Mouse (Mus musculus): ENCODE data around the gene Actr6. TPM values are rescaled to one million over a fixed set of nuclear protein-coding genes. Genes with fewer than 3 reads are reported as not detected.

Gene Actr6
- 31.4 and 34.3 TPM in 2 replicates for polyA plus RNA-seq (2015; fragmentation: Nextera tagmentation; extraction: Ambion mirVana)

GRCm38 (mm10) chr10:89732001-89732794, at the start of gene Actr6:
Gene Actr6 (minus strand): TSS chr10:89732295.
- Histone ChIP-seq H3K27me3 (ENCODE audit: control insufficient read depth, insufficient read depth, low read depth, low read length) (no peaks in the 10 kb centered on the region), H3K36me3 (ENCODE audit: control insufficient read depth, insufficient read depth, low read length) (peaks cover 2% of the 10 kb centered on the region; the same call in 1 of the 2 replicates), H3K9me3 (ENCODE audit: control insufficient read depth, low read length) (no peaks in the 10 kb centered on the region), H3K4me2 (ENCODE audit: low read depth, low read length) (peak within 1 kb of the TSS; percentile 81), H3K9ac (ENCODE audit: low read length) (peak within 1 kb of the TSS; percentile 77), H3K27ac (ENCODE audit: low read length) (no peak within 1 kb of the TSS), H3K4me1 (replicated peaks; ENCODE audit: control insufficient read depth, insufficient read depth, low read length) (peaks cover 8% of the 10 kb centered on the region), H3K4me3 (ENCODE audit: low read length) (peak within 1 kb of the TSS; percentile 84)
- under 1% methylated on average over 49 of the region's 49 CpGs for WGBS
- ATAC-seq (ENCODE audit: low read depth): peak; percentile 99

- WGBS: 89% methylated on average over 6 of the region's 6 CpGs
- Histone ChIP-seq H3K4me3 (ENCODE audit: low read length) (no peak overlapping the region), H3K4me2 (ENCODE audit: low read depth, low read length) (no peak overlapping the region), H3K36me3 (ENCODE audit: control insufficient read depth, insufficient read depth, low read length) (peaks cover 7% of the 10 kb centered on the region), H3K9ac (ENCODE audit: low read length) (no peak overlapping the region), H3K27me3 (ENCODE audit: control insufficient read depth, insufficient read depth, low read depth, low read length) (no peaks in the 10 kb centered on the region), H3K4me1 (replicated peaks; ENCODE audit: control insufficient read depth, insufficient read depth, low read length) (no peaks in the 10 kb centered on the region), H3K9me3 (ENCODE audit: control insufficient read depth, low read length) (no peaks in the 10 kb centered on the region), H3K27ac (ENCODE audit: low read length) (no peak overlapping the region)
- no peak for ATAC-seq (ENCODE audit: low read depth)
Observed at GRCm38 (mm10) chr10:89776029-89776428, 43.9 kb upstream of the Actr6 start.

GRCm38 (mm10) chr10:89771894-89772293, 39.8 kb upstream of the Actr6 start:
- no peak overlapping the region for H3K4me3 ChIP-seq (ENCODE audit: low read length)
- H3K4me2 ChIP-seq (ENCODE audit: low read depth, low read length): no peak overlapping the region
- H3K36me3 ChIP-seq (ENCODE audit: control insufficient read depth, insufficient read depth, low read length): peaks cover 3% of the 10 kb centered on the region; the same call in 1 of the 2 replicates
- peak overlapping the region; percentile 64 for H3K27ac ChIP-seq (ENCODE audit: low read length)
- 31% methylated on average over 2 of the region's 2 CpGs for WGBS
- H3K4me1 ChIP-seq (replicated peaks; ENCODE audit: control insufficient read depth, insufficient read depth, low read length): no peaks in the 10 kb centered on the region; the same call in none of the 2 replicates
- ATAC-seq (ENCODE audit: low read depth): no peak
- no peaks in the 10 kb centered on the region for H3K9me3 ChIP-seq (ENCODE audit: control insufficient read depth, low read length)
- no peak overlapping the region for H3K9ac ChIP-seq (ENCODE audit: low read length)
- H3K27me3 ChIP-seq (ENCODE audit: control insufficient read depth, insufficient read depth, low read depth, low read length): no peaks in the 10 kb centered on the region

- no peaks in the 10 kb centered on the region for H3K36me3 ChIP-seq (ENCODE audit: control insufficient read depth, insufficient read depth, low read length)
- peak; percentile 27; the same call in 1 of the 2 replicates for ATAC-seq (ENCODE audit: low read depth)
- no peak overlapping the region for H3K4me3 ChIP-seq (ENCODE audit: low read length)
- WGBS: 46% methylated on average over 4 of the region's 4 CpGs
- H3K27me3 ChIP-seq (ENCODE audit: control insufficient read depth, insufficient read depth, low read depth, low read length): no peaks in the 10 kb centered on the region
- H3K4me1 ChIP-seq (replicated peaks; ENCODE audit: control insufficient read depth, insufficient read depth, low read length): peaks cover 10% of the 10 kb centered on the region
- no peaks in the 10 kb centered on the region for H3K9me3 ChIP-seq (ENCODE audit: control insufficient read depth, low read length)
- no peak overlapping the region for H3K4me2 ChIP-seq (ENCODE audit: low read depth, low read length)
- H3K27ac ChIP-seq (ENCODE audit: low read length): peak overlapping the region; percentile 76
- H3K9ac ChIP-seq (ENCODE audit: low read length): no peak overlapping the region
Observed at GRCm38 (mm10) chr10:89769096-89769495, 37.0 kb upstream of the Actr6 start.

- 59% methylated on average over 7 of the region's 7 CpGs for WGBS
- peak; percentile 39 for ATAC-seq (ENCODE audit: low read depth)
- H3K9me3 ChIP-seq (ENCODE audit: control insufficient read depth, low read length): no peaks in the 10 kb centered on the region
- no peak overlapping the region for H3K4me3 ChIP-seq (ENCODE audit: low read length)
- H3K9ac ChIP-seq (ENCODE audit: low read length): no peak overlapping the region
- H3K27me3 ChIP-seq (ENCODE audit: control insufficient read depth, insufficient read depth, low read depth, low read length): no peaks in the 10 kb centered on the region
- H3K4me2 ChIP-seq (ENCODE audit: low read depth, low read length): no peak overlapping the region
- no peaks in the 10 kb centered on the region for H3K36me3 ChIP-seq (ENCODE audit: control insufficient read depth, insufficient read depth, low read length)
- peaks cover 10% of the 10 kb centered on the region for H3K4me1 ChIP-seq (replicated peaks; ENCODE audit: control insufficient read depth, insufficient read depth, low read length)
- H3K27ac ChIP-seq (ENCODE audit: low read length): peak overlapping the region; percentile 76
Observed at GRCm38 (mm10) chr10:89768352-89769020, 36.4 kb upstream of the Actr6 start.

- Histone ChIP-seq H3K36me3 (ENCODE audit: control insufficient read depth, insufficient read depth, low read length) (no peaks in the 10 kb centered on the region), H3K9ac (ENCODE audit: low read length) (no peak overlapping the region), H3K4me1 (replicated peaks; ENCODE audit: control insufficient read depth, insufficient read depth, low read length) (peaks cover 10% of the 10 kb centered on the region), H3K27ac (ENCODE audit: low read length) (no peak overlapping the region), H3K9me3 (ENCODE audit: control insufficient read depth, low read length) (no peaks in the 10 kb centered on the region), H3K27me3 (ENCODE audit: control insufficient read depth, insufficient read depth, low read depth, low read length) (no peaks in the 10 kb centered on the region), H3K4me2 (ENCODE audit: low read depth, low read length) (no peak overlapping the region), H3K4me3 (ENCODE audit: low read length) (no peak overlapping the region)
- WGBS: 68% methylated on average over 11 of the region's 11 CpGs
- no peak for ATAC-seq (ENCODE audit: low read depth)
Observed at GRCm38 (mm10) chr10:89765790-89766714, 34.0 kb upstream of the Actr6 start.

- Histone ChIP-seq H3K9me3 (ENCODE audit: control insufficient read depth, low read length) (no peaks in the 10 kb centered on the region), H3K4me3 (ENCODE audit: low read length) (no peak overlapping the region), H3K27me3 (ENCODE audit: control insufficient read depth, insufficient read depth, low read depth, low read length) (no peaks in the 10 kb centered on the region), H3K9ac (ENCODE audit: low read length) (no peak overlapping the region), H3K36me3 (ENCODE audit: control insufficient read depth, insufficient read depth, low read length) (no peaks in the 10 kb centered on the region), H3K27ac (ENCODE audit: low read length) (no peak overlapping the region), H3K4me1 (replicated peaks; ENCODE audit: control insufficient read depth, insufficient read depth, low read length) (peaks cover 10% of the 10 kb centered on the region), H3K4me2 (ENCODE audit: low read depth, low read length) (no peak overlapping the region)
- no peak for ATAC-seq (ENCODE audit: low read depth)
- 47% methylated on average over 9 of the region's 9 CpGs for WGBS
Observed at GRCm38 (mm10) chr10:89764457-89765121, 32.5 kb upstream of the Actr6 start.

- Histone ChIP-seq H3K4me1 (replicated peaks; ENCODE audit: control insufficient read depth, insufficient read depth, low read length) (peaks cover 10% of the 10 kb centered on the region), H3K27ac (ENCODE audit: low read length) (no peak overlapping the region), H3K4me2 (ENCODE audit: low read depth, low read length) (no peak overlapping the region), H3K27me3 (ENCODE audit: control insufficient read depth, insufficient read depth, low read depth, low read length) (no peaks in the 10 kb centered on the region), H3K4me3 (ENCODE audit: low read length) (no peak overlapping the region), H3K36me3 (ENCODE audit: control insufficient read depth, insufficient read depth, low read length) (no peaks in the 10 kb centered on the region), H3K9me3 (ENCODE audit: control insufficient read depth, low read length) (no peaks in the 10 kb centered on the region), H3K9ac (ENCODE audit: low read length) (no peak overlapping the region)
- 86% methylated on average over 5 of the region's 5 CpGs for WGBS
- no peak for ATAC-seq (ENCODE audit: low read depth)
Observed at GRCm38 (mm10) chr10:89760772-89761171, 28.7 kb upstream of the Actr6 start.

Data from lung, embryonic 16.5 days (tissue).